Mouse (Mus musculus) midbrain, postnatal 0 days (tissue): Measurements from ENCODE around the gene Senp3. TPM values are rescaled to one million over a fixed set of nuclear protein-coding genes. Genes with fewer than 3 reads are reported as not detected.
A peak's percentile ranks its signal among the peaks of the same experiment; 100 is the strongest.

Source experiments
- ATAC-seq: fragments of 200-750 bp; cut with Nextera tagmentation; 2 replicates; pipeline ENCODE4 v1.8.0; 2017; ENCODE audit warnings: moderate number of reproducible peaks, mild to moderate bottlenecking, moderate TSS enrichment, moderate library complexity; ENCODE audit not compliant: low FRiP score
- DNase-seq: peaks from one replicate; pipeline ENCODE4 v3.0.0-alpha.2; 2015; ENCODE audit warnings: low spot score
- H3K27ac ChIP-seq: fragments of 300-500 bp; sonication (generic); 2 replicates; pipeline ENCODE4 v1.5.1; 2014; ENCODE audit warnings: low read depth, mild to moderate bottlenecking, low read length, mixed read lengths
- H3K27me3 ChIP-seq: fragments of 300-500 bp; sonication (generic); 2 replicates; pipeline ENCODE4 v1.6.1; 2014; ENCODE audit warnings: low read length, control low read depth, mixed read lengths; ENCODE audit not compliant: insufficient read depth
- H3K36me3 ChIP-seq: fragments of 300-500 bp; sonication (generic); 2 replicates; pipeline ENCODE4 v1.6.1; 2014; ENCODE audit warnings: low read length, control low read depth, mixed read lengths; ENCODE audit not compliant: insufficient read depth
- H3K4me1 ChIP-seq: fragments of 300-500 bp; sonication (generic); 2 replicates; pipeline ENCODE4 v1.6.1; 2014; ENCODE audit warnings: mild to moderate bottlenecking, control low read depth, antibody characterized with exemption, low read length, mixed read lengths; ENCODE audit not compliant: insufficient read depth
- H3K4me2 ChIP-seq: fragments of 300-500 bp; sonication (generic); 2 replicates; pipeline ENCODE4 v1.6.1; 2014; ENCODE audit warnings: low read depth, mild to moderate bottlenecking, low read length, mixed read lengths; ENCODE audit not compliant: poor library complexity, severe bottlenecking
- H3K4me3 ChIP-seq: fragments of 300-500 bp; sonication (generic); 2 replicates; pipeline ENCODE4 v1.5.1; 2014; ENCODE audit warnings: low read depth, mild to moderate bottlenecking, low read length, moderate library complexity
- H3K9ac ChIP-seq: fragments of 300-500 bp; sonication (generic); replicated peaks from 2 replicates; pipeline ENCODE4 v1.6.1; 2014; ENCODE audit warnings: mild to moderate bottlenecking, low read length, moderate library complexity, mixed read lengths; ENCODE audit not compliant: poor library complexity, severe bottlenecking
- H3K9me3 ChIP-seq: fragments of 300-500 bp; sonication (generic); 2 replicates; pipeline ENCODE4 v1.6.1; 2016; ENCODE audit warnings: low read length, control low read depth
- CTCF ChIP-seq: IDR thresholded peaks from 2 replicates; pipeline ENCODE4 v1.5.1; 2016; ENCODE audit warnings: antibody characterized with exemption, mild to moderate bottlenecking
- WGBS: fragments of 180-500 bp; shearing (Covaris S2); extraction: QIAGEN DNeasy Blood & Tissue Kit; methylation state at CpG from one replicate; pipeline ENCODE4 v1.1.7; 2014; 5-methylcytosine and 5-hydroxymethylcytosine counted together
- polyA plus RNA-seq: library from polyadenylated mRNA; unstranded; fragments of >200 nt; fragmentation: Nextera tagmentation; extraction: Ambion mirVana; gene quantifications from 2 replicates; pipeline ENCODE4 v1.2.1, GENCODE M21; 2015
- total RNA-seq: library from RNA; depleted of rRNA; stranded (reverse); fragments of >200 nt; gene quantifications from 2 replicates; pipeline ENCODE4 v1.2.3, GENCODE M21; 2014

The Senp3 gene
- total and polyA plus RNA-seq, 2 experiments from 2014 or later, result 70.3 to 89.2 TPM

DNA sequence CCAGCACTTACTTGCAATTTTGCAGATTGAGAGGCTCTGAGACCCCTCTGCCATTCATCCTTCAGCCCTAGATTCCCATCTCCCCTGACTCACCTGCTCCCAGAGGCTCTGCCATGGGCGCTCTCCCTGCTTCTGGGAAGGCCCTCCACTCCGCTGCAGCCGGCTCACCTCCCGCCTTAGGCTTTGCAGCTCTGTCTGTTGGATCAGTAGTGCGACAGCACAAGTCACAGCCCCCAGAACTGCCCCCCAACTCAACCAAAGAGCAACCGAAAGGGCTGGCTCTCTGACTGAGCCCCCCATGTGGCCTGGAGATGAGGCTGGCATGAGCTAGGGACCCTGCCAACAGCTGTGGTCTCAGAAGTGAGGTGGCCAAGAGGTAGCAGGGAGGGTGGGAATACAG lies 3.1 kb upstream of the Senp3 start:
- Histone ChIP-seq H3K9me3 (no peaks in the 10 kb centered on the region), H3K27ac (no peak overlapping the region), H3K4me2 (no peak overlapping the region), H3K36me3 (0 out of 2 replicates have a peak, but pooled peaks cover 2% of the 10 kb centered on the region), H3K4me3 (no peak overlapping the region), H3K9ac (no peak overlapping the region), H3K4me1 (peaks cover 9% of the 10 kb centered on the region), H3K27me3 (no peaks in the 10 kb centered on the region)
- no peak for DNase-seq
- no peak for ATAC-seq
- 81% methylated on average over 6 of the region's 6 CpGs for WGBS
- no peak for TF ChIP-seq CTCF

DNA sequence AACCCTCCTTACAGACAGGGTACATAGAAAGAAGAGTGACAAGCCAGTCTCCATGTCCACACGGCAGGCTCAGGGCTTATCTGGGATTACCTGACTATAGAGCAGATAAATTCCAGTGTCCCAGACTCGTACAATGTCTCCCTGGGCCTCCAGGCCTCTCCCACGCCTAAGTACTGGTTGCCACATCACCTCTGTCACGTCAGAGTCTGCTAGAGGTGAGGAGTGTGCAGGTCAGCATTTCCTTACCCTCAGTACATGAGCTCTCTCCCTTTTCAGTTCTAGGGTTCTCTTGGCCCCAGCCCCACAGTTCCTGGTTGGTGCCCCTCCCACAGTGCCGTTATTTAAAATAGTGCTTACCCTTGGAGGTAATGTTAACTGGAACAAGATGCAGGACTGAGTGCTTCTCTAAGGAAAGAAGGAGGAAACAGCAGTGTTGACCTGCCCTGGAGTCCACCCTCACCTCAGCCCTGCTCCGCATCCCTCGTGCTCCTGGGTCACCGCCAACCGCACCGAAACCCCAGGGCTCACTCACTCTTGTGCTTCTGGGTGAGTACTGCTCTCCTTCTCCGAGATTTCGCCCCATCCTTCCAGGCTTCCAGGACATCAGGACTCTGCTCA lies 2.4 kb upstream of the Senp3 start:
- no peak overlapping the region for H3K9ac ChIP-seq
- ATAC-seq, result no peak

DNA sequence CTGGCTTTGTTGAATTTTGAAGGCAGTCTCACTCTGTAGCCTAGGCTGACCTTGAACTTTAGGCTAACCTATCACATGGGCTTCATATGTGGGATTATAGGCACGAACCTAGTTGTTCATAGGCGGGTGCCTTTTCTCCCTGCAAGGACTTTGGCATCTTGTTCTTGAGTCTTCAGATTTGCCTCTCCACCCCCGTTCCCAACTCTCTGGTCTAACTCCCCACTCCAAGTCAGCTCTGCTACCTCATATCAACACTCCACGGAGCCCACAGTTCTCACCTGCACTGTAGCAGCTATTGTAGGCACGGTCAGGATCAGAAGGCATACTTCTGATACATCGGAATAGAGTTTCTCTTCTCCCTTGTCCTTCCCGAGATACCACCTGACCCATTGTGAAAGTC lies 1.7 kb upstream of the Senp3 start:
- H3K9ac ChIP-seq, result no peak overlapping the region
- DNase-seq (no peak), ATAC-seq (no peak)
- 0 out of 2 replicates have a peak, but pooled peaks cover 7% of the 10 kb centered on the region for H3K36me3 ChIP-seq
- peak overlapping the region; percentile 55; the same call in 1 of the 2 replicates for H3K4me2 ChIP-seq
- H3K9me3 ChIP-seq, result no peaks in the 10 kb centered on the region
- H3K27me3 ChIP-seq, result no peaks in the 10 kb centered on the region
- H3K27ac ChIP-seq, result peak overlapping the region; percentile 83
- WGBS, result 81% methylated on average over 7 of the region's 7 CpGs
- H3K4me1 ChIP-seq, result peaks cover 11% of the 10 kb centered on the region
- TF ChIP-seq CTCF, result no peak
- H3K4me3 ChIP-seq, result no peak overlapping the region; the same call in 1 of the 2 replicates

More for the DNA sequence above, 2.4 kb upstream of the Senp3 start:
- peaks cover 11% of the 10 kb centered on the region for H3K4me1 ChIP-seq
- no peaks in the 10 kb centered on the region for H3K27me3 ChIP-seq
- DNase-seq, result no peak
- H3K9me3 ChIP-seq, result no peaks in the 10 kb centered on the region
- WGBS, result 82% methylated on average over 12 of the region's 12 CpGs
- H3K4me2 ChIP-seq, result no peak overlapping the region
- H3K4me3 ChIP-seq, result no peak overlapping the region
- peak overlapping the region; percentile 32; the same call in 1 of the 2 replicates for H3K27ac ChIP-seq
- no peak for TF ChIP-seq CTCF
- 0 out of 2 replicates have a peak, but pooled peaks cover 2% of the 10 kb centered on the region for H3K36me3 ChIP-seq

DNA sequence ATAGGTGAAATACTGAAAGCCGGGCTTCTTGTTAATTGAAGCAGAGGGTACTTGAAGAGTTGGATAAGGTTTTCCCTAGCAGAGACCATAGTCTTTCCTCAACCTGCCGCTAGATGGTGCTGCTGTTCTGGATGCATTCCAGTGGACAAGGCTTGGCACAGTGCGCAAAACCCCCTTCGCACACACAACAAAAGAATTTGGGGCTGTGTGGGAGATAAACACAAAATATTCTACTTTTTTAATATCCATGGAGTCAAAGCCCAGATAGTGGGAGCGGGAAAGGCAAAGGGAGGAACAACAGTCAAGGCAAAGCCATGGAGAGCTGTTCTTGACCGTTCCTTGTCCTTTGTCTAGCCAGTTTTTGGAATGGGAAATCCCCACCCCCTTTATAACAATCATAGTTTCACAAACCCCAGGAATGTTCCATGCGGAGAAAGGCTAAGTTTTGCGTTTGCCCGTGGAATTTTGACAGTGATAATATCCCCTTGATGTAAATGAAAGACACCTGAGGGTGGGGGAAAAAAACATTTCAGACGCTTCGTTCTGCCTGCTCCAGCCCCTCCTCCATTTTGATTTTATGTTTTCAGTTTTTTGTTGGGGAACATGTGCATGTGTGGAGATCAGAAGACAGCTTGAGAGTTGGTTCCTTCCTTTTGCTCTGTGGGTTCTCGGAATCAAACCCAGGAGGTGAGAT lies 1.1 kb upstream of the Senp3 start:
- peak; percentile 95 for DNase-seq
- peaks cover 11% of the 10 kb centered on the region for H3K4me1 ChIP-seq

DNA sequence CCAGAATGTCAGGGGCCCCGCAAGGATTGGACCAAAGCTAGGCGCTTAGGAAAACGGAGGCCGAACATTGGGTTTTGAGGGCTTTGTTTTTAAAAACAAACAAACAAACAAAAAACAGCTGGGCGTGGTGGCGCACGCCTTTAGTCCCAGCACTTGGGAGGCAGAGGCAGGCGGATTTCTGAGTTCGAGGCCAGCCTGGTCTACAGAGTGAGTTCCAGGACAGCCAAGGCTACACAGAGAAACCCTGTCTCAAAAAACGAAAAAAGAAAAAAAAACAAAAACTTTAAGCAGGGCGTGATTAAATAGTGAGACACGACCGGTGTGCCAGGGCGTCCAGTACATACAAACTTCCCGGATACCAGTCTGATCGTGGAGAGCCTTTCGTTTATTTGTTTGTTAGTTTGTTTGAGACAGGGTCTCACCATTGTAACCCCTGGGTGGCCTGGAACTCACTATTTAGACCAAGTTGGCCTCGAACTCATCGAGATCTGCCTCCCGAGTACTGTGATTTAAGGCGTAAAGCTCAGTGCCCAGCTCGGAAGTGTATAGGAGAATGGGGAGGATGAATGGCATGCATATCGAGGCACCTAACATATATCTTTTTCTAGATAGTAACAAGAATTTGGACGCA lies 440 bp upstream of the Senp3 start:
- peak overlapping the region; percentile 83 for H3K27ac ChIP-seq
- ATAC-seq (no peak), DNase-seq (no peak)
- TF ChIP-seq CTCF, result no peak
- 26% methylated on average over 24 of the region's 24 CpGs for WGBS
- peak overlapping the region; percentile 86 for H3K9ac ChIP-seq
- no peaks in the 10 kb centered on the region for H3K9me3 ChIP-seq
- H3K4me3 ChIP-seq, result peak overlapping the region; percentile 75
- peaks cover 11% of the 10 kb centered on the region for H3K4me1 ChIP-seq
- peak overlapping the region; percentile 91 for H3K4me2 ChIP-seq
- H3K27me3 ChIP-seq, result no peaks in the 10 kb centered on the region
- 0 out of 2 replicates have a peak, but pooled peaks cover 7% of the 10 kb centered on the region for H3K36me3 ChIP-seq

More for the DNA sequence above, 1.1 kb upstream of the Senp3 start:
- 9% methylated on average over 12 of the region's 12 CpGs for WGBS
- Histone ChIP-seq H3K36me3 (0 out of 2 replicates have a peak, but pooled peaks cover 7% of the 10 kb centered on the region), H3K27me3 (no peaks in the 10 kb centered on the region), H3K9me3 (no peaks in the 10 kb centered on the region), H3K4me3 (peak overlapping the region; percentile 25), H3K27ac (peak overlapping the region; percentile 83), H3K9ac (peak overlapping the region; percentile 54; the same call in 1 of the 2 replicates), H3K4me2 (peak overlapping the region; percentile 91)
- peak; percentile 50; the same call in 1 of the 2 replicates for ATAC-seq
- peak; percentile 96 for TF ChIP-seq CTCF
